Mouse (Mus musculus) G1E (cell line): ENCODE measurements around the gene Usp6nl.

Experiments
- CTCF ChIP-seq: IDR thresholded peaks from 2 replicates; pipeline ENCODE4 v1.5.1; 2012; ENCODE audit warnings: low read depth, low read length, inconsistent platforms, mixed read lengths
- GATA1 ChIP-seq: IDR thresholded peaks from 2 replicates; pipeline ENCODE4 v1.6.1; 2012; ENCODE audit warnings: borderline replicate concordance, low read length, inconsistent platforms, mixed read lengths
- TAL1 ChIP-seq: conservative IDR thresholded peaks from 2 replicates; pipeline ENCODE4 v1.6.1; 2012; ENCODE audit warnings: low read depth, low read length, inconsistent platforms, mixed read lengths

DNA sequence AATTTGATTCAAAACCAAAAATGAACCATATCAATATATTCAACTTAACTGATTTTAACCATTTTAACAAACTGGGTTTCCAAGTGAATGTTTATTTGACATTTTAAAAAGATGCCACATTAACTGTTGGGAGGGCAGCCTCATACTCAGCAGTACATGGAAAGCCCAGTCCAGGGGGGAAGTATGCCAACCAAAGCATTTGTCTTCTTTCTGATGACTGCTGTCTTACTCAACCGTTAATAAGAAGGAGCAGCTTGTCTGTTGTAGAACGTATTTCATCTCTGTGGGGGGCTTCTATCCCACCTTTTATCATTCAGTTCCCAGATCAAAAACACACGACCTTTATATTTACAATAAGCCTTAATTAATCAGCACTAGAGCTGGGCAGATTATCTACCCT lies 74.7 kb downstream of the Usp6nl start:
- TF ChIP-seq CTCF (no peak), TAL1 (no peak), GATA1 (no peak)
